Mouse (Mus musculus) thymus, postnatal 0 days (tissue): Measurements from ENCODE around the gene Trpc3. TPM values are rescaled to one million over a fixed set of nuclear protein-coding genes. Genes with fewer than 3 reads are reported as not detected.
A peak's percentile ranks its signal among the peaks of the same experiment; 100 is the strongest.
"Not testable (repeated sequence)": the region's sequence is repeated elsewhere in the genome, so short reads cannot be mapped to it uniquely, and the experiment has no call there.

Experiments used
- DNase-seq: peaks from one replicate; pipeline ENCODE4 v3.0.0-alpha.2; 2015; ENCODE audit warnings: low spot score
- polyA plus RNA-seq: library from polyadenylated mRNA; unstranded; fragments of >200 nt; fragmentation: Nextera tagmentation; extraction: Ambion mirVana; gene quantifications from 2 replicates; pipeline ENCODE4 v1.2.1, GENCODE M21; 2015

Trpc3 gene
- 0.19 and 0.73 TPM in 2 replicates for polyA plus RNA-seq

DNA sequence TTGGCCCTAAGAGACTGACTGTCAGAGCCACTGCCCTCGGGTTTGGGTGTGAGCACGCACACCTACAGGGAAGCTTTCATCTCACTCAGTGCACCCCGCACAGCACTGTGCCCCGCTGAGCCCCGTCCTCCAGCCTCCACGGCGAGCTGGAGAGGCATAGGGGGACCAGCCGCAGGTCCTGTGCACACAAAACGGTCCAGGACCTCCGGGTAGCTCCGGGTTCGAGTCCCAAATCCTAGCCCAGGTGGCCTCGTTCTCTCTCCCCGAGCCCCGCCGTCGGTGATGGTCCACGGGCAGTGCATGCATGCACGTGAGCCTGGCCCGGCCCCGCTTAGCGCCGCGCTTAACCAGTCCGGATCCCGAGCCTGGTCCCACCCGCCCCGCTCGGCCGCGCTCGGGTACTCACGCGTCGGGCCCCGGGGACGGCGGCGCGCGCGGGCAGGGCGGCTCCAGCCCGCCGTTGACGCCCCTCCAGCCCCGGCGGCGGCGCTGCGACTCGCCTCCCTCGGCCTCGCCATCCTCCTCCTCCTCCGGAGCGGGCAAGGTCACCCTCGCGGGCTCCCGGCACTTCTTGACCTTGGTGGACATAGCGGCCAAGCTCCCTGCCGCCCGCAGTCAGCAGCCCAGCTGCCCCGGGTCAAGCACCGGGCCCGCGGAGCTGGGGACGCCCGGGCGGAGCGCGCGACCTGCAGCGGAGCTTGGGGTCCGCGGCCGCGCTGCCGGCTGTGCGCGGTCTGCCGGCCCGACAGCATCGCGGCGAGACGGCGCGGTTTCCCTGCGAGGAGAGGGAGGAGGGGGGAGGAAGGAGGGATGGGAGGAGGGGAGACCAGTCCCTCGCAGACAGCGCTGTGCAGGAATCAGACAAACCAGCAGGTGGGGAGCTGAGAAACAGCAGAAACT is at the start of gene Trpc3:
Trpc3 (minus strand) TSS at position 776 of the 900 bp plus-strand sequence.
- peak; percentile 30 for DNase-seq

DNA sequence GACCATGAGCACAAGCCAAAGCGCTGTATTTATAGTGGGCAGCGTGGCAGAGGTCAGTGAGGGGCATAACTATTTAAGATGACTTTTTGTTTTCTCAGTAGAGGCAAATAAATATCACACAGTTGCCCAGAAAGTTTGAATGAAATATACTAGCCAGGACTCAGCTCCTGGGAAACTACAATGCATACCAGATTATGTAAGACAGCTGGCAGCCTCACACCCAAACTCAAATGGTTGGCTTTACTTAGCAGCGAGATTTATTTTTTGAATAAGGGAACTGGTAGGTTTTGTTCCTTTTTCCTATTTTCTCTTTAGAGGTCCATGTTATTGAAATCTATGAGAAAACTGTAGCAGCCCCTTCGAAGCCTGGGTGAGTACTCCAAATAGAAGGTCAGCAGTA is 48.1 kb upstream of the Trpc3 start:
- DNase-seq, result no peak

DNA sequence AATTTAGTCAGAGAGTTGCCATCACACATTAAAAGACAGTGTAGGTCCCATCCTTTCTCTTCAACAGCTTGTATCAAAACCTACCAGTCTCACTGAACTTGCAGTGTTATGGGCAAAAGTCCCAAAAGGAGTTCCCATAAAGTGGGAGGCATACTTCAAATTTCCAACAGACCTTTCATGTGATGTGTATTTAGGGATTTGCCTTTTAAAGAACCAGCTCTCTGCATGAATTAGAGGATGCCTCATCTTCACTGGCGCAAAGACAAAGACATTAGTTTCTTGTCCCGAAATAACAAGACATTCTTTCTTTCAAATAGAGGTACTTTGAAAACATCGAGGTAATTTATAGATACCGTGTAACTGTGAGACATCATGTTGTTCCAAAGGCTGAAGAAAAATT is 43.1 kb upstream of the Trpc3 start:
- DNase-seq, result no peak

DNA sequence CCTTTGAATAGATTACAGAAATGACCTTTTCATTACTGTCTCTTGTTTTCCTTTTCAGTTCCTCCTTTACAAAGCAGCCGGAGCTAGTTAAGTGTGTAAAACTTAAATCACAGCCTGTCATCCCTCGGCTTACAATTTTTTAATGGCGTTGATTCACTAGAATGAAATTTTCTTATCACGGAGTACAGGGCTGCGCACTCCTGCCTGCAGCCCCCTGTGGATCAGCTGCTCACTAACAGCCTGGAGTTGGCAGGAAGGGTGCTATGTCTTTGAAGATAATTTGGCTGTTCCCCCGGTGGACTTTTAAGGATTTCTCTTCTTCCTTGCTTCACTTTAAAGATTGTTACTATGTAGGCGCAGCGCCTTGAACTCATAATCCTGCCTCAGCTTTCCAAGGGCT is 36.6 kb upstream of the Trpc3 start:
- DNase-seq, result no peak

DNA sequence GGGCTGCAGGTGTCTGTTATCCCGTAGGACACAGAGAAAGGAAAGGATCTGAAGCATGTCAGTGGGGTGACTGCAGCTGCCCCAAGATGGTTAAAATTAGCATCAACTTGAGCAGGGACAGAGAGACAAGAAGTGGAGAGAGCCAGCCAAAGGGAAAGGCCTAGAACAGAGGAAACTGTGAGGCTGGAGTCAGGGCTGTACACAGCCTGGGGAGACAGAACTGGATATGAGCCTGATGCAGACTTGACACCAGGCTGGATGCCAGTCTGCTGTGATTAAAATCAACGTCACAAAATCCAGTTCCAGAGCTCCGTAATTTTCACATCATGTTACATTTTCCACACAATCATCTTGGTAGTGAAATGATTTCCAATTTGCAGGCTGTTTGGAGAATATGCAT is 31.9 kb upstream of the Trpc3 start:
- no peak for DNase-seq

DNA sequence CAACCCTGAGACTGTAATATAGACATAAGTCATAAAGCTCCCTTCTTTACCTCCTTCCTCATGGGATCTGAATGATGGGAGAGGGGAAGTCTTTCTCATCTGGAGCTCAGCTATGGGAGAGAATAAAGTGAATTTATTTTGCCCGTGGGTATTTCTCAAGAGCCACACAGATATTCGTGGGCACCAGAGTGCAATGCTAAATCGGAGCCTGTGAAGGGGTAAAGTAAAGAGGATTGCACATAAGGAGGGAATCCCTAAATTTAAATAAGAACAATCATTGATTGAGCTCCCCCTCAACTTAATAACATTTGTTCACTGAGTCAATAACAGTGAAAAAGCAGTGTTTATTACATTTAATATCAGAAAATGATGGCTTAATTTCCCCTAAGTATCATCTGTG is 19.6 kb upstream of the Trpc3 start:
- no peak for DNase-seq

DNA sequence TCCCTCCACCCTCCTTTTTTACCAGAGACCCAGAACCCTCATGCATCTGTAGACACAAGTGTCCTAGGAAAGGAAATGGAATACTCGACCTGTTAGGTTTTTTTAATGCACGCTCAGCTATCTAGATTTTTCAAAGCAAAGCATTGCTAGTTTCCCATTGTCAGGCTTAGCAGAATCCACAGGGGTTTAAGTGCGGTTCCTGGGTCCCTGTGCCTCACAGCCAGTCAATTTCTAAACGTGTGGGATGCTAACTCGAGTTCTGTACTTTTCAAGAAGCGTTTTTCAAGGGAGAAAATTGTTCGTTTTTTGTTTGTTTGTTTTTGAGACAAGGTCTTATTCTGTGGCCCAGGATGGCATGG is 304 bp upstream of the Trpc3 start:
- DNase-seq, result no peak

DNA sequence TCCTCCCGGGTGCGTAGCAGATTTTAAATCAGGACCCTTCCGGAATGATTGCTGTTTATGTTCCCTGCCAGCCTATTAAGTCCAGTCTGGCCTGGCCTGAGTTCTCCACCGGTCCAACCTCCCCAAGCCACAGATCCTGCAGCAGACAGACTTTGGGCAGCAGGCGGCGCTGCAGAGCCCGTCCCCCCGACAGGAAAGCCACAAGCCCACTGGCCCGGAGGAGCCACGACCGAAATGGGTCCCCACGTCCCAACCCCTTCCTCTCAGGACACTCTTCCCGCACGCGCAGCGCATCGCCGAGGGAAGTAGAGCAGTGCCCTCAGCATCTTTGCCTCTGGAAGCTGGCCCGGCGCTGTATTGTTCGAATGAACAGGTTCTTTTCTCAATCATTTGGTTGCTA is 1.1 kb downstream of the Trpc3 start:
- DNase-seq, result peak; percentile 66

DNA sequence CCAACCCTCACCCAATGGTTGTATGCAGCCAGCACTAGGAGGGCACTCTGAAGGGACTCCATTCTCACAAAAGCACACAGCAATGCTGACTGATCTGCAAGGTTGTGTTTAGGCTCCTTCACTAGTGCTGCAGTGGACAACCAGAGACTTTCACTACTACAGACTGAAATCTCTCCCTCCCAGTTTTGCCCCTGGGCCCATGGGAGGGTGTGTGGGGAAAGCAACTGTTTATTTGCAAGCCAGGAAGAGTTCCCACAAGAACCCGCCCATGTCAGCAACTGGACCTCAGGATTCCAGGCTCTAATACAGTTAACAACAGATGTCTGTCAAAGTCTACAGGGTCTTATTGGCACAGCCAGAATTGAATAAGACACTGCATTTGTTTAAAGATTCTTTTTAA is 14.1 kb downstream of the Trpc3 start:
- no peak for DNase-seq

DNA sequence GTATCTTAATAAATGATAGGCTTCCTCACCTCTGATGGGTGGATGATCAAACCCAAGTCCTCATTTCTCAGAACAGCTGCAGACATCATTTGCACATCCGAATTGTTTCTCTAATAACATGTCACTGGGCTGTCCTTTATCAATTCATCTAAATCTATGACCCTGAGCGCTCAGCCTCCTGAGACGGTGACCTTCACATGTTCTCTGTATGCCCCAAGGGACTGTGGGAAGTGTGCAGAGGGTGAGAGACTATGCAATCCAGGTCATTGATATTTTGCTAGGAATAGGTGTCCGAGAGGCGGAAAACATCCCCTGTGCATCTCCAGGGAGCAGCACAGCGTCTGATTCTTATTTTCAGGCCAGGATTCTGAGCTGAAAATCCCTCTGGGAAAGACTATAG is 22.2 kb downstream of the Trpc3 start:
- no peak for DNase-seq

DNA sequence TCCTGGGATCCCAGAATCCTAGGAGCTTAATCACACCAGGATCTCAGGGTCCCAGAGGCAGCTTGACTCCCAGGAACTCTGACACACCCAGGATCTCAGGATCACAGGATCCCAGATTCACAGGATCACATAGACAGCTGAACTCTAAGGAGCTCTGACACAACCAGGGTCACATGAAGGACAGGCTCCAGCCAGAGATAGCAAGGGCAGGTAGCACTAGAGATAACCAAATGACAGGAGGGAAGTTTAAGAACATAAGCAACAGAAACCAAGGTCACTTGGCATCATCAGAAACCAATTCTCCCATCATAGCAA is 44.8 kb downstream of the Trpc3 start:
- not testable (repeated sequence) for DNase-seq

DNA sequence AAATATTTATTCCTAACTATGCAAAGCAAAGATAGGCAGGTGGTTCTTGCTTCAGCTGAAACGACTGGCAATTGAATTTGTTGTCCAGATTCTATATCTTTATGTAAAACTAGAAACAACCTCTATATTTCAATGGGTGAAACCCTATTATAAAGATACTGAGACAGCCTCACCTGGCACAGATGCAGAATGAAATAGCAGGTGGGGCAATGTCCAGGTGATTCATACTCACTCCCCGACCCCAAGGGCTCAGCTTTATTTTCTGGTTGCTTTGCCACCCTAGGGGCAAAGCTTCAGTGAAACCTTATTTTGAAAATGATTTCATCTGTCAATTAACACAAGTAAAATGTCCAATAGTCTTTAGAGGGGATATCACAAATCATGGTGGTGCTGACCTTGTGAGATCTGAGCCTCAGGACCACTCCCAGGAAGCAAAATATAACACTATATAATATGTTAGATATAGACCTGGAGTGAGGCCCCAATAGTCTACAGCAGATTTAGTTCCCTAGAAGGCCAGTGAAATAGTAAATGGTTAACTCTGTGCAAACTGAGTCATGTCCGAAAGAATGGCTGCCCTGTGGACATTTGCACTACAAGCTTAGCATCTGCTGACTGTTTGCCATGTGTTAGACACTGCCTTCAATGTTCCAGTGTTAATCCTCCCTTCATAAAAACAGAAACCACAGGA is 45.3 kb downstream of the Trpc3 start:
- DNase-seq, result no peak

DNA sequence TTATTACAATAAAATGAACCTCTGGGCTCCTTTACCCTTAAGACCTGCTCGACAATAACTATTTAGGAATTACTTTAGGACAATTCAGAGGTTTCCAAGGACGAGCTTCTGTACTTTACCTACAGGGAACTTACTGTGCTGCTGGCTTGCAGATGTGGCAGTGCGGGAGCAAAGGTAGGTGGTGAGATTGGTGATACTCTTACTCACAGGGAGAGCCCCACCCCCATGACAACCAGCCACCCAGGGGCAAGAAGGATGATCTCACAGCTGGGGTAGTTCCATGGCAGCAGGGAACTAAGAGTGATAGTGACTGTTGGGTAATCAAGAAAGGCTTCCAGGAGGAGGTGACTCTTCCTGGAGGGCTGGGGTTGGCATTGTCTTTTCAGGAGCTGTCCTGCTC is 46.6 kb downstream of the Trpc3 start:
- DNase-seq, result no peak

DNA sequence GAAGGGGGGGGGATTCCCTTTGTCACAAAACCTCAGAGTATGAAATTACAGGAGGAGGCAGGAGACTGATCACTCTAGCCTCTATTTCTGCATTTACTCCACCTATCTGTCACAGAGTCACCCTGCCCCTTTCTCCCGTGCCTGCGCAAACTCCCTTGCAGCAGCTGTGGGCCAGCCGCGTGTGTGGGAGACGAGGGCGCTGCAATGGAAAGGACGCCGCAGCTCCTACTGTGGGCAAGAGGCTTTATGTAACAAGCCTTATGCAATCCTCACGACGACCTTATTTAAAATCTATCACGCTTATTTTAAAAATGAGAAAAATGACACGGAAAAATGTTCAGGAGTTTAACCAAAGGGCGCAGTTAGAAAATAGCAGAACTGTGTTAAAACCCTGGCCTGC is 47.2 kb downstream of the Trpc3 start:
- no peak for DNase-seq

DNA sequence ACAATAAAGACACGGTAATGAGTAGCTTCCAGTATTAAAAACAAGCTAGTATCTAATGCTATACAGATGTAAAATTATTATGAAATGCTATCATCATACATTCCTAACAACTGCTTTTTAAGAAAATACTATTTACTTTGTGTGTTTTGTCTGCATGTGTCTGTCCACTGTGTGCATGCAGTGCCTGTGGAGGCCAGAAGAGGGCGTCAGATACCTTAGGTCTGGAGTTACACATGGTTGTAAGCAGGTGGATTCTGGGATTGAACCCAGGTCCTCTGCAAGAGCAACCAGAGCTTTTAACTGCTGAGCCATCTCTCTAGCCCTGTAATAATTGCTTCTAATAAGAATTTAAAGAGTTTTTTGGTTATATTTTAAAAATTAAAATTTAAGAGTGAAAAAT is 49.2 kb downstream of the Trpc3 start:
- no peak for DNase-seq

DNA sequence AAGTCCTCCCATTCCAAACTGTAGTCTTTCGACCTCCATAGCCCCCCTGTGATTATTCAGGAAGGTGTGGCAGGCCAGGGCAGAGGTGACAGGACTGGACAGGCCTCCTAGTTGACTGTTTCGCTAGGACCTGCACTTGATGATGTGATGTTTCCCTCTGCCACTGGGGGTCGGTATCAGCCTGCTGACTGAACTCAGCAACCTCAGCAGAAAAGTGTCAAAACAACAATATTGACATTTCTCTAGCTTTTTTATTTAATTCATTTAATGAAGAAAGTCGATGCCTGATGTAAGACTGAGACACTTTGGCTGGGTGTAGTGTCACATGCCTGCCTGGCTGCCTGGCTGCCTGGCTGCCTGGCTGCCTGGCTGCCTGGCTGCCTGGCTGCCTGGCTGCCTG is 54.5 kb downstream of the Trpc3 start:
- DNase-seq, result no peak

DNA sequence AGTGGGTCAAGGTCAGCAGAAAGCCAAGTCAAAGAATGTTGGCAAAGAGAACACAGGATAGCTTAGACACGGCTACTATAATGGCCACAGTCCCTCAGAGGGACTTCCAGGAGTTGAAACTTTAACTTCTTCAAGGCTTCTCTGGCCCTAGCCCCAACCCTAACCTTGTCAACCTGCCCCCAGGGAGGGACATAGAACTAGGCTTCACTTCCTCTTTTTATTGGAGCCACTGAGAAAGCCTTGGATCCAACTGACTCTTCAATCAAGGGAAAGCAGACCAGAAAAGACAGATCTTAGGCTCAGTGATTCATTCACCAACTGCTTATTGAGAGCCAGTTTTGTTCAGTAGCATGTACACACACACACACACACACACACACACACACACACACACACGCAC is 63.2 kb downstream of the Trpc3 start:
- DNase-seq, result no peak

DNA sequence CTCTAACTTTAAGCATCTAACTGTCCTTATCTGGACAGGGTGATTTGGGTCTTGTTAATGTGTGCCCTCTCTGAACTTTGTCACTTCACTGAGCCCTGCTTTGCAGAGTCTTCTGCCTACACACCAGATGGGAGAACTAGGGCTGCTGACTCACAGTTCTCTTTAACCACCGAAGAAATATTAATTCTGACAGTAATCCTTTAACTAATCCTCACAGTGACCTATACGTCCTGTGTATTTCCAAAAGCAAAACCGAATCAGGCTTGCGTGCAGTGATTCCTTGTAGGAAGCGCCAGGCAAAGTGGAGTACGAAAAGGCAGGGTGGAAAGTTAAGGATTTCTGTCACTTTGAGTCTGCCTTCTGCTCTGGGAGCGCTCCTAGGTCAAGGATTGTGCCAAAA is 71.8 kb downstream of the Trpc3 start:
- DNase-seq, result no peak

DNA sequence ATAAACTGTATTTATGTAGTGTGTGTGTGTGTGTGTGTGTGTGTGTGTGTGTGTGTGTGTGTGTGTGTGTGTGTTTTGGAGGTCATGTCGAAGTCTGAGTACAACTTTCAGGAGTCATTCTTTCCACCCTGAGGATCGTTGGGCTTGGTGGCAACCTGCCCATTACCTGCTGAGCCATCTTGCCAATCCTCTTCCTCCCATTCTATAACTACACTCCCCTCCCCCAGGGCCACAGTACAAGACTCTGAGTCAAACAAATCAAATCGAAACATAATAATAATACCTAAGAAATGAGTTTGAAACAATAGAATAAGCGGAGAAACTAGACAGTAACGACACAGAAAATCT is 76.1 kb downstream of the Trpc3 start:
- DNase-seq, result no peak

DNA sequence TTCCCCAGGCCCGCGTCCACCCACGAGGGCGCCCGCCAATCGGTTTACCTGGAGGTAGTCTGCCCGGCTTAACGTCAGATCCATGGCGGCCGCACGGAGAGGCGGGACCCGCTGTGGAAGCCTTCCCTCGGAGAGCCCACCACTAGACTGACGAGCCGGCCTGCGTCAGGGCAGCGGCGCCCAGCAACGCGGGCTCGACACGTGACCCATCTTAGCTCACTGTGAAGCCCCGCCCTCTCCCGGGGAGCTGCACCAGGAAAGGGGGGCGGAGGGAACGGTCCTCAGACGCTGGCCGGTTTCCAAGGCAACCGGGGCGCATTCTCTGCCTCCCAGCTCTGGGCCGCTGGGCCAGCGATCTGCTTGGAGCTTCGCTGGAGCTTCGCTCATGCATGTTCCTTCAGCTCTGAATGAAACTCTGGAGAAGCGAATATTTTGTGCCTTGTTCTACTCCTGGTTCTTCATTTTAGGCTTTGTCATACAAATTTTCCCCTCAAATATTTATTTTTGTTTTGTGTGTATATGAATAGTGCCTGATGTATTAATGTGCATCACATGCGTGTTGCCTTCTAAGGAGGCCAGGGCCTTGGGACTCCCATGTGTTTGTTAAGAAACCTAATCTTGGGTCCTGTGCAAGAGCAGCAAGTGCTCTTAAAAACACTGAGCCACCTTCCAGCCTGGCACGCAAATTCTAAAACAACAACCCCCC is 76.6 kb downstream of the Trpc3 start, which contains the start of gene Bbs7:
Bbs7 (minus strand) TSS at position 276 of the 706 bp plus-strand sequence.
- peak; percentile 93 for DNase-seq

DNA sequence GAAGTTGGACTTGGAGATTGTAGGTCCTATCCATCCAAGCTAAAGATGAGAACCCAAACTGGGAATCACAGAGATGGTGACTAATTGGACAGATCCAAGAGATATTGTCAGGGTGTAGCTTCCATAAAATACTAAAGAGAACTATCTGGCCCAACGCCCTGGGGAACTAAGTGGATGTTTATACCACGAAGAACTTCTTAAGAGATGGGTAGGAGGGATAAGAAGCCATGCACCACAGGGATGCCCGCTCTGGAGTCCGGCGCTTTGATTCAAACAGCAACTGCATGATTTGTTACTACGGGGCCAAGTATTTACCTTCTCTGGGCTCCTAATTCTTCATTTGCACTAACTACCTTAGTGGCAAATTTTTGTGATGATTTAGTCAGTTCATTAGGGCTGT is 77.3 kb downstream of the Trpc3 start:
- DNase-seq, result no peak
